Mouse (Mus musculus) c-Kit-positive CD71-positive TER-119-negative erythroid progenitor cells, embryonic 14.5 days (primary cell): ENCODE results near the gene Lcor.

Experiments
- DNase-seq: peaks from one replicate; pipeline ENCODE4 v3.0.0-alpha.2; 2013; ENCODE audit warnings: low read depth

The Lcor gene

GRCm38 (mm10) chr19:41476530-41477249 lies 5.7 kb upstream of the Lcor start:
- DNase-seq = no peak

- DNase-seq = peak; percentile 73
Observed at GRCm38 (mm10) chr19:41481030-41481886, 1.2 kb upstream of the Lcor start.

- peak; percentile 30 for DNase-seq
Observed at GRCm38 (mm10) chr19:41481887-41482189, 599 bp upstream of the Lcor start.

- DNase-seq = no peak
Observed at GRCm38 (mm10) chr19:41482909-41483444, 540 bp downstream of the Lcor start.

GRCm38 (mm10) chr19:41483445-41484040 lies 1.1 kb downstream of the Lcor start:
- DNase-seq = no peak

- DNase-seq = no peak
Observed at GRCm38 (mm10) chr19:41484361-41484760, 1.9 kb downstream of the Lcor start.

GRCm38 (mm10) chr19:41495382-41496032 lies 13.1 kb downstream of the Lcor start:
- DNase-seq = peak; percentile 23

GRCm38 (mm10) chr19:41496058-41496457 lies 13.6 kb downstream of the Lcor start:
- no peak for DNase-seq

GRCm38 (mm10) chr19:41507872-41508271 lies 25.4 kb downstream of the Lcor start:
- DNase-seq = no peak

GRCm38 (mm10) chr19:41514836-41515235 lies 32.4 kb downstream of the Lcor start:
- no peak for DNase-seq

GRCm38 (mm10) chr19:41515549-41515948 lies 33.1 kb downstream of the Lcor start:
- DNase-seq = no peak

- DNase-seq = no peak
Observed at GRCm38 (mm10) chr19:41517006-41517405, 34.6 kb downstream of the Lcor start.

- DNase-seq = no peak
Observed at GRCm38 (mm10) chr19:41519121-41519520, 36.7 kb downstream of the Lcor start.

GRCm38 (mm10) chr19:41522246-41522645 lies 39.8 kb downstream of the Lcor start:
- DNase-seq = no peak

- DNase-seq = no peak
Observed at GRCm38 (mm10) chr19:41523798-41524563, 41.5 kb downstream of the Lcor start.

- no peak for DNase-seq
Observed at GRCm38 (mm10) chr19:41529169-41529568, 46.7 kb downstream of the Lcor start.

GRCm38 (mm10) chr19:41534021-41534420 lies 51.6 kb downstream of the Lcor start:
- no peak for DNase-seq

- no peak for DNase-seq
Observed at GRCm38 (mm10) chr19:41556981-41557380, 74.5 kb downstream of the Lcor start.

GRCm38 (mm10) chr19:41557491-41557890 lies 75.1 kb downstream of the Lcor start:
- no peak for DNase-seq

- DNase-seq = no peak
Observed at GRCm38 (mm10) chr19:41558891-41559486, 76.6 kb downstream of the Lcor start.

- no peak for DNase-seq
Observed at GRCm38 (mm10) chr19:41560856-41561255, 78.4 kb downstream of the Lcor start.
